8 mouse cellular contexts compared by ENCODE assay signal in the genomic region with DNA sequence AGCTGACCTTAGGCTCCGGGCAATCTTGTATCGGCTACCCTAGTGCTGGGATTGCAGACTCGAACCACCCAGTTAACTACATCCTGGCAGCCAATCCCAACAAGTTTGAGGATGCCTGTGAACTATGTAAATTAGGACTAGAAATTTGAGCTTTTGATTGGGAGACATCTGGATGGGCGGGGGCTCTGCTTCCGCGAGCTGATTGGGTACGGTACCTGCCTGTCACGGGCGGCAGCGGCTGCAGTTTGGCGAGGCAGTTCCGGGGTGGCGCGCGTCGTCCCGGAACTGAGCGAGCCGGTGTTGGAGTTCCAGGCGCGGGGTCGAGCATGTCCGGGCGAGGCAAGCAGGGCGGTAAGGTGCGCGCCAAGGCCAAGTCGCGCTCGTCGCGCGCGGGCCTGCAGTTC. TPM values are rescaled to one million over a fixed set of nuclear protein-coding genes. Genes with fewer than 3 reads are reported as not detected.
DNase-seq lines count a peak whose midpoint lies in the region; ATAC-seq and TF ChIP-seq lines count a peak whose summit lies in the region.

A gene (plus strand): TSS at position 231 of the 404 bp plus-strand sequence.

- under 1% methylated on average over 34 of the region's 34 CpGs for WGBS in forebrain, embryonic 10.5 days
- under 1% methylated on average over 34 of the region's 34 CpGs for WGBS in heart, embryonic 15.5 days
- under 1% methylated on average over 34 of the region's 34 CpGs for WGBS in liver, embryonic 14.5 days (ENCODE audit: insufficient replicate concordance)
- under 1% methylated on average over 34 of the region's 34 CpGs for WGBS in neural tube, embryonic 11.5 days
- WGBS in stomach, postnatal 0 days: under 1% methylated on average over 34 of the region's 34 CpGs

- peaks cover 39% of the 10 kb centered on the region for H3K4me1 ChIP-seq in forebrain, embryonic 10.5 days
- peaks cover 29% of the 10 kb centered on the region for H3K4me1 ChIP-seq in heart, embryonic 15.5 days (replicated peaks)
- peaks cover 35 to 38% of the 10 kb centered on the region in 2 experiments for H3K4me1 ChIP-seq in liver, embryonic 14.5 days (replicated peaks; ENCODE audit: control insufficient read depth in 2 of 2, insufficient read depth in 2 of 2, low read length in 1 of 2)
- peaks cover 5% of the 10 kb centered on the region; the same call in 1 of the 2 replicates for H3K4me1 ChIP-seq in neural tube, embryonic 11.5 days (ENCODE audit: control insufficient read depth, insufficient read depth, low read length)
- no peaks in the 10 kb centered on the region; the same call in 1 of the 2 replicates for H3K4me1 ChIP-seq in stomach, postnatal 0 days (replicated peaks; ENCODE audit: control insufficient read depth, insufficient read depth)

- no peaks in the 10 kb centered on the region for H3K27me3 ChIP-seq in forebrain, embryonic 10.5 days (ENCODE audit: poor library complexity, severe bottlenecking)
- no peaks in the 10 kb centered on the region for H3K27me3 ChIP-seq in heart, embryonic 15.5 days
- H3K27me3 ChIP-seq in liver, embryonic 14.5 days (ENCODE audit: control insufficient read depth, insufficient read depth, low read length): no peaks in the 10 kb centered on the region
- H3K27me3 ChIP-seq in neural tube, embryonic 11.5 days (ENCODE audit: control insufficient read depth, insufficient read depth, low read length): no peaks in the 10 kb centered on the region
- H3K27me3 ChIP-seq in stomach, postnatal 0 days (ENCODE audit: control insufficient read depth, insufficient read depth, low read length): no peaks in the 10 kb centered on the region

- no peak for TF ChIP-seq CTCF in liver, embryonic 14.5 days (IDR thresholded peaks at IDR 0.05; ENCODE audit: low read depth)
- TF ChIP-seq CTCF in stomach, postnatal 0 days (IDR thresholded peaks at IDR 0.05; ENCODE audit: low read depth): no peak

- peak within 1 kb of the TSS; percentile 94 for H3K4me2 ChIP-seq in heart, embryonic 15.5 days
- peak within 1 kb of the TSS; percentile 88 for H3K4me2 ChIP-seq in liver, embryonic 14.5 days (ENCODE audit: low read depth)
- H3K4me2 ChIP-seq in neural tube, embryonic 11.5 days (ENCODE audit: low read depth): peak within 1 kb of the TSS; percentile 93
- H3K4me2 ChIP-seq in stomach, postnatal 0 days (replicated peaks; ENCODE audit: low read depth): peak within 1 kb of the TSS; percentile 82

- ATAC-seq in heart, embryonic 15.5 days (replicated peaks; ENCODE audit: insufficient number of reproducible peaks, insufficient read depth, low FRiP score, low read depth): peak; percentile 86
- peak; percentile 73 for ATAC-seq in liver, embryonic 14.5 days (ENCODE audit: insufficient read depth)
- ATAC-seq in neural tube, embryonic 11.5 days (ENCODE audit: insufficient read depth, low FRiP score, low TSS enrichment): peak; percentile 87
- peak; percentile 87 for ATAC-seq in stomach, postnatal 0 days (ENCODE audit: low FRiP score, low TSS enrichment)

- peak; percentile 93 to 98 for DNase-seq in CD8-positive naive resting alpha-beta T cell, adult 2 months (ENCODE audit: low read depth in 2 of 2, low spot score in 2 of 2)
- peak; percentile 94 for DNase-seq in c-Kit-positive CD71-negative TER-119-negative erythroid progenitor cells, embryonic 14.5 days (ENCODE audit: low read depth)
- peak; percentile 96 for DNase-seq in forebrain, embryonic 10.5 days (ENCODE audit: extremely low spot score, low spot score)
- DNase-seq in kidney, postnatal 25 days: peak; percentile 98 to 99
- DNase-seq in liver, embryonic 14.5 days (ENCODE audit: low read depth in 3 of 3, low spot score in 3 of 3): peak; percentile 93 to 96 (median 93)
- DNase-seq in neural tube, embryonic 11.5 days (ENCODE audit: low spot score): peak; percentile 97
- DNase-seq in stomach, postnatal 0 days (ENCODE audit: low spot score): peak; percentile 98

- peak within 1 kb of the TSS; percentile 88 for H3K27ac ChIP-seq in forebrain, embryonic 10.5 days
- peak within 1 kb of the TSS; percentile 74 for H3K27ac ChIP-seq in heart, embryonic 15.5 days
- peak within 1 kb of the TSS; percentile 90 for H3K27ac ChIP-seq in liver, embryonic 14.5 days
- no peak within 1 kb of the TSS for H3K27ac ChIP-seq in neural tube, embryonic 11.5 days (ENCODE audit: low read depth, low read length)
- H3K27ac ChIP-seq in stomach, postnatal 0 days (replicated peaks): peak within 1 kb of the TSS; percentile 93

- H3K4me3 ChIP-seq in forebrain, embryonic 10.5 days: peak within 1 kb of the TSS; percentile 87
- peak within 1 kb of the TSS; percentile 78 for H3K4me3 ChIP-seq in heart, embryonic 15.5 days
- H3K4me3 ChIP-seq in liver, embryonic 14.5 days (ENCODE audit: insufficient read depth in 1 of 2, low read depth in 2 of 2, low read length in 2 of 2): peak within 1 kb of the TSS; percentile 75 to 78
- peak within 1 kb of the TSS; percentile 67 for H3K4me3 ChIP-seq in neural tube, embryonic 11.5 days (ENCODE audit: low read depth, low read length)
- H3K4me3 ChIP-seq in stomach, postnatal 0 days (ENCODE audit: low read depth, low read length): peak within 1 kb of the TSS; percentile 76

- no peaks in the 10 kb centered on the region for H3K9me3 ChIP-seq in forebrain, embryonic 10.5 days
- no peaks in the 10 kb centered on the region for H3K9me3 ChIP-seq in heart, embryonic 15.5 days (replicated peaks)
- no peaks in the 10 kb centered on the region for H3K9me3 ChIP-seq in liver, embryonic 14.5 days (ENCODE audit: control insufficient read depth, low read length)
- H3K9me3 ChIP-seq in neural tube, embryonic 11.5 days (ENCODE audit: control insufficient read depth, low read length): no peaks in the 10 kb centered on the region
- no peaks in the 10 kb centered on the region for H3K9me3 ChIP-seq in stomach, postnatal 0 days (ENCODE audit: control insufficient read depth, low read length)

- peak within 1 kb of the TSS; percentile 72 for H3K9ac ChIP-seq in heart, embryonic 15.5 days
- H3K9ac ChIP-seq in liver, embryonic 14.5 days (replicated peaks): peak within 1 kb of the TSS; percentile 90
- H3K9ac ChIP-seq in neural tube, embryonic 11.5 days (ENCODE audit: low read length): peak within 1 kb of the TSS; percentile 68
- peak within 1 kb of the TSS; percentile 87 for H3K9ac ChIP-seq in stomach, postnatal 0 days (ENCODE audit: low read length)

- H3K36me3 ChIP-seq in forebrain, embryonic 10.5 days (replicated peaks): peaks cover 32% of the 10 kb centered on the region
- H3K36me3 ChIP-seq in heart, embryonic 15.5 days: peaks cover 11% of the 10 kb centered on the region
- peaks cover 14% of the 10 kb centered on the region for H3K36me3 ChIP-seq in liver, embryonic 14.5 days (replicated peaks; ENCODE audit: control insufficient read depth, insufficient read depth, low read depth)
- H3K36me3 ChIP-seq in neural tube, embryonic 11.5 days (ENCODE audit: control insufficient read depth, insufficient read depth, low read length): peaks cover 3% of the 10 kb centered on the region; the same call in 1 of the 2 replicates
- no peaks in the 10 kb centered on the region for H3K36me3 ChIP-seq in stomach, postnatal 0 days (ENCODE audit: control insufficient read depth, insufficient read depth, low read length)

- TF ChIP-seq EP300 in liver, embryonic 14.5 days (IDR thresholded peaks at IDR 0.05; ENCODE audit: low read depth): no peak; the same call in 1 of the 2 replicates
- TF ChIP-seq EP300 in stomach, postnatal 0 days (optimal IDR thresholded peaks at IDR 0.05): peak; percentile 51

RNA-seq across cellular contexts. Expression of the gene that starts here (rescaled TPM):
- polyA plus RNA-seq in forebrain, embryonic 10.5 days (2016; fragmentation: Nextera tagmentation; extraction: Ambion mirVana): 101 and 103 TPM in 2 replicates
- polyA plus RNA-seq in heart, embryonic 15.5 days (2015; fragmentation: Nextera tagmentation; extraction: Ambion mirVana): 75.6 and 76.8 TPM in 2 replicates
- 62.4 and 112 TPM in 2 replicates for polyA plus RNA-seq in liver, embryonic 14.5 days (2012; rRNA removed)
- polyA plus RNA-seq in liver, embryonic 14.5 days (2014; fragmentation: Nextera tagmentation; extraction: Ambion mirVana): 130 and 133 TPM in 2 replicates
- 81.5 and 88.1 TPM in 2 replicates for polyA plus RNA-seq in neural tube, embryonic 11.5 days (2014; fragmentation: Nextera tagmentation; extraction: Ambion mirVana)
- 439 and 445 TPM in 2 replicates for polyA plus RNA-seq in stomach, postnatal 0 days (2015; fragmentation: Nextera tagmentation; extraction: Ambion mirVana)
